Mouse (Mus musculus) thymus, postnatal 4 days (tissue): ENCODE results near the gene 4933430I17Rik.
"Not testable (repeated sequence)": the region's sequence is repeated elsewhere in the genome, so short reads cannot be mapped to it uniquely, and the experiment has no call there.

ENCODE experiments used
- DNase-seq: peaks from one replicate; pipeline ENCODE4 v3.0.0; 2021

The 4933430I17Rik gene

DNA sequence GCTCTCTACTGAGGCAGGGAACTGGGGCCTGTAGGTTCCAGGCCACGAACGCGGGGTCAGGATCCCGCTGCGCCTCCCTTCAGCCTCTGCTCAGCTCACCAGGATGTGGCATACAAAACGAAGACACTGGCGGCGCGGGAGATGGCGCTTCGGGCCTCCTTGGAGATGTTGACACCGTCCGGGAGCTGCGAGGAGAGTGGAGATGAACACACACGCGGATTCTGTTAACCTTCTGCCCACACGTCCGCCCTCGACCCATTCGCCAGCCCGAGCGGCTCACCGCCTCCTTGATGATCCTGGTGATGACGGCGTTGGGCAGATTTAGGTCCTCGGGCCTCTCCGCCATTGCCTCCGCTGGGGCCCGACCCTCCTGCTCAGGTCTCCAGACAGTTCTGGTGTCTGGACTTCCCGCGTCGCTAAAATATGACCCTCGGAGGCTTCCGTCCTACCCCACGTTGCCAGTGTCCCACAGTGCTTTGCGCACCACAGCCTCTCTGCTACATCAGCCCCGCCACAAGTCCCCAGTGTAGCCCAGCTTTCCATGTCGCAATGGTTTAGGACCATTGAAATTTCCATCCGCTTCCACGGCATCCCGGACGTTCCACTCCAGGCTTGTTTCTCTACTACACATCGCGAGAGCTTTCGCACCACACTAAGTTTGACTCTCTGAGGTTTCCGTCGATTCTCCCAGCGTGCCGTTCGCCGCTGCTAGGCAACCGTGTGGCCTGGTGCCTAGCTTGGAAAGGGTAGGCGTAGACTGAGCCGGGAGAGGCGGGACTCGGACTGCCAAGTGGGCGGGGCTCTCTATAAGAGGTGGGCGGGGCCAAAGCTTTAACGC is at the start of gene 4933430I17Rik, which contains the start of gene Pole3:
4933430I17Rik (plus strand) TSS at position 719 of the 838 bp plus-strand sequence.
Pole3 (minus strand) TSS at position 418 of the 838 bp plus-strand sequence.
- peak; percentile 95 for DNase-seq

DNA sequence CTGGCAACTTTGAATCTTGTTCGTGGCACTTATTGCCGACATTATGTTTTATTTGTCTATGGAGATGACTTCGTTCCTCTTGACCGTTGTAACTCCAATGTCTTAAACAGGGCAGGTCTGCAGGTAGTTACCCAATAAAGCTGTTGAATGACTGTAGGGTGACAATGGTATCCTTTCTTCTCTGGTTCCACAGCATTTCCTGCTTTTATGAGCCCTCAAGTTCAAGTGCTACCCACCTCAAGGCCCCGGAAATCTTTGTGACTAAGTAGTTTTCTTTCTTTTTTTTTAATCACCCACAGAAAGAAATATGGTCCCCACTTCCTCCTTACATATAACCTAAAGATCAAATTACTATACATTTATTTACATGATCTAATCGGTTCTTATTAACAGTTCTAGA is 49.4 kb upstream of the 4933430I17Rik start:
- DNase-seq: no peak

- no peak for DNase-seq
Measured at GRCm38 (mm10) chr4:62477542-62478244, 47.5 kb upstream of the 4933430I17Rik start.

- not testable (repeated sequence) for DNase-seq
Measured at GRCm38 (mm10) chr4:62479593-62479936, 45.6 kb upstream of the 4933430I17Rik start.

DNA sequence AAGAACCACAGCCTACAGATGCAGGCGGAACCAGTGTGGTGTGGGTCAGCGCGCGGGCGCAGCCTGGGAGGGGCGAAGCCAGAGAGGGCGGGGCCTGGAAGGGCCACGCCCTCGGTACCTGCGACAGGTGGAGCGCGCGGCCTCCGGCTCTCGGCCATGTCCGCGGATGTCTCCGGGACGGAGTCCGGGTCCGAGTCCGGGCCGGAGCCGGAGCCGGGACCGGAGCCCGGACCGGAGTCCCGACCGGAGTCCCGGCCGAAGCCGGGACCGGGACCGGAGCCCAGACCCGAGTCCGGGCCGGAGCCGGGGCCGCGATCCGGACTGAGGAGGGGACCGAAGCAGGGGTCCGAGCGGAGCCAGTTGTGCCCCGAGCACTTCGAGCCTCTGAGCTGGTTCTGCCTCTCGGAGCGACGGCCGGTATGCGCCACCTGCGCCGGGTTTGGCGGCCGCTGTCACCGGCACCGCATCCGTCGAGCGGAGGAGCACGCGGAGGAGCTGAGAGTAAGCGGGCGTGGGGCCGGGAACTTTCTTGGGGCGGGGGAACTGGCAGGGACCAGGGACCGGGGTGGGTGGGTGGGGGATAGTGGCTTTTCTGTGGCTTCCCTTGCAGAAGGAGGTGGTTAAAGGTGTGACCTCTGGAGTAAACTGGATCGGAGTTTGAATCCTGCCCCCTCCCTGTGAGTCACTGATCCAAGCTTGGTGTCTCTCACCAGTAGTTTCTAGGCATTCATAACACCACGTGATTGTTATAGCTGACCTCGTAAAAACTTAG is 45.0 kb upstream of the 4933430I17Rik start, which contains the start of gene Bspry:
Bspry (plus strand) TSS at position 117 of the 772 bp plus-strand sequence.
- DNase-seq: peak; percentile 78

DNA sequence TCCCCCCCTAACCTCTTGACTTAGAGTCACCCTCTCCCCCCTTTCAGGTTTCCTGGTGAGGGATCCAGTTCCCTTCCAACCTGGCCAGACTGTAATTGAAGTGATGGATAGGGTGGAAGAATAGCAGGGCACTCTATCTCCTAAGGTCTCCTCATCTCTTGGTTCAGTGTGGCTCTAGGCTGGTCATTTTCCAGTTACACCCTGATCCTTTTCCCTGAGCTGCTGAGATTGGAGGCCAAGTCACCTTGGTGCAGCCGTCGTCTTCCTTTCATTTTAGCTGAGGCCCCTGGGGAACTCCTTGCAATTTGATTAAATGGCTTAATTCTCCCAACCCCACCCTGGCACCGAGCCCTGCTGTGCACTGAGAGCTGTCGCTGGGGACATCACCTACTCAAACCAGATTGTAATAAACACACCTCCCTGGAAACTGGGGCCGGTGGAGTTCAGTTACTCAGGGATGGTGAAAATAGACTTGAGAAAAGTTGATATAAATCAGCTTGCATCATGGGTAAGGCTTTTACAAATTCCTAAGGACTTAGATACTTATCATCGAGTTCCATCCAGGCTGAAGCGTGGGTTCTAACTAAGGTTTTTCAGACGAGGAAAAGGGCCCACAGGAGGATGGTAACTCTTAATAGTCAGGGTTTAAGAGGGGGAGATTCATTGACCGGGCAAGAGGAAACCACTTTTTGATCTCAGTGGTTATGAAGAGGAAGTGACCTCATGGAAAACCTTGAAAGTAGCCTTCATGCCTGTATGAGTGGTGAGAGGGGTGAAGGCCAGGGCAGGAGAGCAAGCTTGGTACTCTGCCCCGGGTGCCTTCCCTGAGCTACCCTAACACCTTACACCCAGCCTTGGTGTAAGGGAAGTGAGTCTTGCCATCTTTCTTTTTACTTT is 44.2 kb upstream of the 4933430I17Rik start:
- DNase-seq: no peak

DNA sequence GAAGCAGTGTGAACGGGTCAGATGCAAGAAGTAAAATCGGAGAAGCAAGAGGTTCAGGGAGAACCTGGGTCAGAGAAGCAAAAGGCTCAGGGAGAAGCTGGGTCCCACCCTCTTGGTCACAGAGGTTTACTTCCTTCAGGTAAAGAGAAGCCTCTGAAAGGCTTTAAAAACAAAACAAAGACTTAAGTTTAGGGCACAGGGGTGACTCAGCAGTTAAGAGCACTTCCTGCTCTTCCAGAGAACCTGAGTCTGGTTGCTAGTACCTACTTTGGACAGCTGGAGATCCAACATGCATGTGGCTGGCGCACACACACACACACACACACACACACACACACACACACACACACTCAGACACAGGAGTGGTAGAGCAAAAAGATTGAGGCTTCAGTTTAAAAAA is 40.2 kb upstream of the 4933430I17Rik start:
- DNase-seq: peak; percentile 28

DNA sequence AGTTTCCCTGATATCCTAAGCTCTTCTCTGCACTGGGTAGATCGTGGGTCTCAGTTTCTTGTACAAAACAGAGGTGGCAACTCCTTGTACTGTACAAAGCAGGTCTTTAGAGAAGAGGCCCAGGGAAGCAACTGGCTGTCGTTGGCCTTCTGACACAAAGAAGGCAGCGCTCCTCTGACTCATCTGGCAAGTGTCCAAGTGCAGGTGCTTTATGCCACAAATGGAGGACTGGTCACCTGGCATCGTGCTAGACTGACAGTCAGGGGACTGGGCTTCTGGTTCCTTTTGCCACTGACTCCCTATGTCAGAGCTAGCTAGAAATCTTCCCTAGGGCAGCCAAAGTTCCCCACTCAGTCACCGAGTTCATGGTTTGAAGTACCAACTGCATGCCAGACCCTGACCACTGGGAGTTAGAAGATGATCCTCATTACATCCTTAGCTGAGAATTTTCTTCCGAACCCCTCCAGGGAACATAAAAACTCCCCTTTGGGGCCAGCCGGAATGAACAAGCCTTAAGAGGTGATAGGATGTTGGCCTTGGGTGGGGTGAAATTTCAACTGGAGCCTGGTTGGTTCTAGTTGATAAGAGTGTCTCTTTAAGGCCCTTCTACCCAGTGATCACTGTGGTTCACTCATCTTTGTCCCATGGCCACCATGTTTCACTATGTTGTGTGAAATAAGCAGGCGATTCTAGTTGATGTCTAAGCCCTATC is 39.6 kb upstream of the 4933430I17Rik start:
- no peak for DNase-seq

DNA sequence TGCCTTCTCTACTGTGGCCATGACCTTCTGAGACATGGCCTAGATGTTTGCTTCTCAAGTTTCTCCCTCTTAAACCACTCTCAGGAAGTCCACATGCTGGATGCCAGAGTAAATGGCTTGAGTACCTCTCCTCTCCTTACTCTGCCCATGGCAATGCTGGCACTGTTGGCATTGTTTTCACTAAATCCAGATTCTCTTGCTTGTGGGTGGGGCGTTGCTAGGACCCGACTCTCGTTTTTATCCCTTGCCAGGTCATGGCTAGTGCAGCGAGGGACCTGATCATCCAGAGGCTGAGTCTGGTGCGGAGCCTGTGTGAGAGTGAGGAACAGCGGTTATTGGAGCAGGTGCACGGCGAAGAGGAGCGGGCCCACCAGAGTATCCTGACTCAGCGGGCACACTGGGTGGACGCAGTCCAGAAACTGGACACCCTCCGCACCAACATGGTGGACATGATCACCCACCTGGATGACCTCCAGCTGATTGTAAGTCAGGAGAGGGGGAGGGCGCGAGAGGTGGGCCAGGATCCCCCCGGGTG is 38.9 kb upstream of the 4933430I17Rik start:
- DNase-seq: no peak

DNA sequence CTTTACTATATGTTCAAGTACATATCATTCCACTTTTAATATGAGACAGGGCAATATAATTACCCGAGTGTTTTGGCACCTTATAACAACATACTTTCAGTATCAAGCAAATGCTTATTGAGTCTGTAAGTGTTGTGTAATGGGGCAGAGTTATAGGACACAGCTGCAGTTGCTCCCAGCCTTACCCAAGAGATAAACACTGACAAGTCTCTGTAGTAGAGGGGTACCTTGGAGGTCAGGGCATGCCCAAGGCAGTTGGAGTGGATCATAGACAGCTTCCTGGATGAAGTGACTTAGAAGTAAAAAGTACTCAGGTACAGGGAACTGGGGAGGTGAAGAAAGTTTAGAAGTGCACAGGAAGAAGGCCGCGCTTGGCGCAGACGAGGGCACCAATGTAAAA is 38.0 kb upstream of the 4933430I17Rik start:
- DNase-seq: no peak

GRCm38 (mm10) chr4:62487914-62488313 is 37.3 kb upstream of the 4933430I17Rik start:
- DNase-seq: no peak

- DNase-seq: no peak
Measured at GRCm38 (mm10) chr4:62492682-62493081, 32.5 kb upstream of the 4933430I17Rik start.

DNA sequence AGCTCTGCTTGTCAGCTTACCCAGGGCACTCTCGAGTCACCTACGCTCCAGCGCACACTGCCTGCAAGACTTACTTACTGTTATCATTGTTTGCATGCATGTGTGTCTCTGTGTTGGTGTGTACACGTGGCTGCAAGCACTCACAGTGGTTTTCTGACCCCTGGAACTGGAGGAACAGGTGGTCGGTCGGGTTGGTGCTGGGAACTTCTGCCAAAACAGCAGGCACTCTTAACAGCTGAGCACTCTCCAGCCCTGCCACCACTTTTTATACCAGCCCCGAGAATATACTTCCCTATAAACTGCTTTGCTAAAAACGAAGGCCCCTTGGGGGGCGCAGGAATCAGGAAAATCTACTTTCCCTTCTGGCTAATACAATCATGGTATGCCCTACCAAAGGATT is 30.9 kb upstream of the 4933430I17Rik start:
- no peak for DNase-seq

DNA sequence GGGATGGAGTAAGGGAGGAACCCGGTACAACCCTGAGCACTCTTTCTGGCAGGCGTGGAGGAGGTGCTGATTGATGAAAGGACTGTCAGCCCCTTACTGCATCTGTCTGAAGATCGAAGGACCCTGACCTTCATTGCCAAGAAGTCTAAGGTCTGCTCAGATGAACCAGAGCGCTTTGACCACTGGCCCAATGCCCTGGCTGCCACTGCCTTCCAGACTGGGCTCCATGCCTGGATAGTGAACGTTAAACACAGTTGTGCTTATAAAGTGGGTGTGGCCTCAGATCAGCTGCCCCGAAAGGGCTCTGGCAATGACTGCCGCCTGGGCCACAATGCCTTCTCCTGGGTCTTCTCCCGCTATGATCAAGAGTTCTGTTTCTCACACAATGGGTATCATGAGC is 29.2 kb upstream of the 4933430I17Rik start:
- DNase-seq: no peak

GRCm38 (mm10) chr4:62496815-62497214 is 28.4 kb upstream of the 4933430I17Rik start:
- DNase-seq: no peak

GRCm38 (mm10) chr4:62500799-62501198 is 24.4 kb upstream of the 4933430I17Rik start:
- no peak for DNase-seq

DNA sequence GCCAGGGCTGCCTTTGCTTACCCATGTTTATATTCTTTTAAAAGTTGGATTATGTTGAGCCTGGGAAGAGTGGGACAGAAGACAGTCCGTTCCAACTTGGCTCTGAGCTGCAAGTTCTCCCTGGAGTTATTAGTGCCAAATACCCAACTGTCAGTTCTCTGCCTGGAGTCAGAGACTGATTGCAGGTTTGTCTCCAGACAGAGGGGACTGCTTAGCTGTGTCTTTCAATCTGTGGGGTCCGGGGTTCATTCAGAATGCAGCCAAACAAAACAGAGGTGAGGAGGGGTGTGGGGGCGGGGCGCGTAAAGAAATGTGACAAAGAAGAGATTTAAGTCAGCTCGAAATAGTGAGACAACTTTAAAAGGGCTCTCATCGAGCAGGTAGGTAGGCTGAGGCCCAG is 23.6 kb upstream of the 4933430I17Rik start:
- DNase-seq: no peak

- DNase-seq: peak; percentile 86
Measured at GRCm38 (mm10) chr4:62501964-62502732, 23.0 kb upstream of the 4933430I17Rik start.

DNA sequence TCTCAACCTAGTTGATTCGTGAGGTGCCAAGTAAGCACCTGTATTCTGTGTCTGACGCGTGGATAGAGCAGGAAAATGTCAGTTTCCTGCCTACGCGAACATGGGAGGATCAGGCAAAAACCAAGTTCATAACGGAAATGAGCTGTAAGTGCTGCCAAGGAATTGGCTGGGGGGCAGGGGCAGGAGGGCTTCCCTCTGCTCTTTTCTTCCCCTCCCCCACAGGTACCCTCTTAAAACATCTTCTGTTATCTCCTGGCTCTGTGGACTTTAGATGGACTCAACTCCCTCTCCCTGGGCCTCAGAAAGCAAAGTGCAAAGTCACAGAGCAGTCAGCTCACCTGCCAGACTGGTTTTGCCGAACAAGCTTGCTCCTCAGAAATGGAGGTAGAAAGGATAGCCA is 22.2 kb upstream of the 4933430I17Rik start:
- DNase-seq: no peak

DNA sequence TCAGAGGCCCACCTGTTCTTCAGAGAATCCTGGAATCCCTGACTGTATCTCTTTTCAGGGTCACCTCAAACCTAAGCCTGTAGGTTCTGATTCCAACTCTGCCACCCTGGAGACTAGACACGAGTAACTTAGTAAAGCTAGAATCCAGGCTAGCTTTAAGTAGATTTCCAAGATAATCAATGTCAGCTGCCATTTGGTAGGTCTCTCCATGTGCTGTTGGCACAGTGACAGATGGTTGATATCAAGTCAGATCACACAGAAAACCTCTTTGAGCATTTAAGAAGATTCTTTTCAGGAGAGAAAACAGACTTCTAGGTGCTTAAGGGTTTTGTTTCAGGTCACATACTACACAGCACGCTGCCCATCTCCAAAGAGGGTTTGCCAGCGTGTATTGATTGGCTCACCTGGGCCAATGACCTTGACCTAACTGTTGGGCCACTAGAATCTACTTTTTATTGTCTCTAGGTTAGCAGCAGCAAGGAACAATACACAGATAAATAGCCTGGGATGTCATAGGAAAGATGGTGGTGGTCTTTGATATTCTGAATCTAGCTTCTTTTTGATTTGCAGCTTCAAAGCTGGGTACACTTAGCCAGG is 21.7 kb upstream of the 4933430I17Rik start, which contains the start of gene Hdhd3:
Hdhd3 (minus strand) TSS at position 94 of the 597 bp plus-strand sequence.
- no peak for DNase-seq
